Mouse (Mus musculus): ENCODE measurements at regions not wholly inside any gene's neighbourhood (a gene's known extent, or its start where the extent isn't known, plus 50 kb on each side); places are given as distances from the start of the nearest gene placed in this dataset.

- no peak for ATAC-seq (ENCODE audit: insufficient number of reproducible peaks, low FRiP score, low TSS enrichment)
These were observed 100.9 kb downstream of the Nup35 start for GRCm38 (mm10) chr2:80717979-80718378.

GRCm38 (mm10) chr2:80724085-80724484, 107.0 kb downstream of the Nup35 start:
- no peak for ATAC-seq (ENCODE audit: insufficient number of reproducible peaks, low FRiP score, low TSS enrichment)

DNA sequence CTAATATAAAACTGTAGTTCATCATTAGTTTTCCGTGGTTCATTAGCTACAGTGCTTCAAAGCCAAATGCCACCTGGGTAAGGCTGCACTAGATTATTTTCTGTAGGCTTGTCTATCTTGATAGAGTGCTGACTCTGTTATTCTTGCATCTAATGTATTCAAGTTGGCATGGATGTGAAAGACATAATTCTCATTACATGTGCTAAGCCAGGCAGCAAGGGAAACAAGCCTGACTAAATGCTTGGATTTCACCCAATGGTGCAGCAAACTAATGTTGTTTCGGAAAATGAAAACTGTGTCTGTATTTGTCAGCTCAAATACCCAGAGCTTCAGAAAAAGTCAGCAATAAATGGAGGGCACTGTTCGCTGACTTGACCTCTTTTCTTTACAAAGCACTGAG, 114.3 kb downstream of the Nup35 start:
- no peak for ATAC-seq (ENCODE audit: insufficient number of reproducible peaks, low FRiP score, low TSS enrichment)

DNA sequence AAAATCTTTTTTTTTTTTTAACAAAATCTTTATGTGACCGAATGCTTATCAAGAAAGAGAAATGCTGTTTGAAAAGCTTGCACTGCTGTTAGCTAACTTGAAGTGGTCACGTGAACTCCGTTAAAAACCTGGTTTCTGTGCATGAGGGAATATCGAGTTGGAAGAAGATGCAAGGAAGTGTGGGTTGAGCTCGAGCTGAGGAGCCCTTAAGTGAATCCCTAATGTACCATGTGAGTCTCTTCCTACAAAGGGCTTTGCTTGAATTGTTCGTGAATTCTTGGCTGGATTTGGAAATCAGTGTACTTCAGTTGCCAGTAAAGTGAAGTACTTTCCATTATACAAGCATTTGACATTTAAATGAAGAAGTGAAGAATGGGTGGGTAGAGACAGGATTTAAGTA, 129.7 kb downstream of the Nup35 start:
- no peak for ATAC-seq (ENCODE audit: insufficient number of reproducible peaks, low FRiP score, low TSS enrichment)

- ATAC-seq (ENCODE audit: insufficient number of reproducible peaks, low FRiP score, low TSS enrichment): no peak
These were observed 145.1 kb downstream of the Nup35 start for GRCm38 (mm10) chr2:80762013-80762612.

DNA sequence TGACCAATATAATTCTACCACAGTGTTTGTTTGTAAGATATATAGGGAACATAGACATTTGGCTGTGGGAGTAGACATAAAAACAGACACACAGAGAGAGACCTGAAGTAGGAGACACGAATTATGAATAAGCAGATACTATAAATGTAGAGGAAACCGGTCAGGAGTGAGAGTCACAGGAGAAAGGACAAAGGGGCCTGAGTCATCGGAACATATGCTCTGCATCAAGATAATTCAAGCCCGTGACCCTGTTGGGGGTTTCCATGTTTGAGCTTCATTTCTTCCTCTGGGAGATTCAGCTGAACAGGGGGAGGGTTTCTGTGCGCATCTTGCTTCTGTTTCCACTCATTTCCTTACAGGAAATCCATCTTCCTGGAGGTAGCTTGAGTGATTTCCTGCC, 154.1 kb downstream of the Nup35 start:
- ATAC-seq (ENCODE audit: insufficient number of reproducible peaks, low FRiP score, low TSS enrichment): no peak

DNA sequence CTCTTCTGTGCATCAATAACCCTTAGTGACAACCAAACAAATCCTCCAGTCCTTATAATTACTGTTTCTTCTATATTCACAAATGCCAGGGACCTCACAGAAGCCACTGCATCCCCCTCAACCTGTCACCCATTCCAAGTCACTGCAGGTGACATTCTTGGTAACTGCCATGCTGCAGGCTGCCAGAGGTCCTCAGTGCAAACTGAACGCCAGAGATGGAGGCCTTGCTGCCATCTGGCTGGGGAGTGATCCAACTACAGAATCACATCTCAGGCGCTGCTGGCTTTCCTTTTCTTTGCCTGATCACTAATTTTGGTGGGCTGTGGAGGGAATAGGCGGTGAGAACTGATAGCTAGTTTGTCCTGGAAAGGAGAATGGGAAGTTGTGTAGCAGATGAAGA, 155.4 kb downstream of the Nup35 start:
- ATAC-seq (ENCODE audit: insufficient number of reproducible peaks, low FRiP score, low TSS enrichment): peak; percentile 49; the same call in 1 of the 2 replicates

GRCm38 (mm10) chr2:80786370-80786769, 169.3 kb downstream of the Nup35 start:
- no peak for ATAC-seq (ENCODE audit: insufficient number of reproducible peaks, low FRiP score, low TSS enrichment)

GRCm38 (mm10) chr2:80793345-80794147, 176.5 kb downstream of the Nup35 start:
- ATAC-seq (ENCODE audit: insufficient number of reproducible peaks, low FRiP score, low TSS enrichment): no peak

DNA sequence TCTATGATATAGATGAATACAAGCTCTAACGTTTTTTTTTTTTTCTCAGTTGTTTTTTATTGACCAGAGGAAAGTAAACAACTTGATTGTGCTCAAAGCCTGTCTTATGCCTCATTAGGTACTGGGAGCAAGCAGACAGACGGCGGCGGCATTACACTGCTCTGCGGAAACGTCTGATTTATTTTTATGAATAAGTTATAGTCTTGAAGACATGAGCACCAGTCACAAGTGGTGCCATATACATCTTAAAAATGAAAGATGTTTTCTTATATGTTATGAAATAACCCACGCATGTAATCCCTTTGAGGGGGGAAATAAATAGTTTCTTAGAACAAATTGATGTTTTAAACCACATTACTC, 177.1 kb downstream of the Nup35 start:
- no peak for ATAC-seq (ENCODE audit: insufficient number of reproducible peaks, low FRiP score, low TSS enrichment)

GRCm38 (mm10) chr2:80819268-80819667, 202.2 kb downstream of the Nup35 start:
- ATAC-seq (ENCODE audit: insufficient number of reproducible peaks, low FRiP score, low TSS enrichment): no peak

GRCm38 (mm10) chr2:80851056-80851455, 234.0 kb downstream of the Nup35 start:
- no peak for ATAC-seq (ENCODE audit: insufficient number of reproducible peaks, low FRiP score, low TSS enrichment)

GRCm38 (mm10) chr2:80855214-80855613, 238.2 kb downstream of the Nup35 start:
- no peak for ATAC-seq (ENCODE audit: insufficient number of reproducible peaks, low FRiP score, low TSS enrichment)

DNA sequence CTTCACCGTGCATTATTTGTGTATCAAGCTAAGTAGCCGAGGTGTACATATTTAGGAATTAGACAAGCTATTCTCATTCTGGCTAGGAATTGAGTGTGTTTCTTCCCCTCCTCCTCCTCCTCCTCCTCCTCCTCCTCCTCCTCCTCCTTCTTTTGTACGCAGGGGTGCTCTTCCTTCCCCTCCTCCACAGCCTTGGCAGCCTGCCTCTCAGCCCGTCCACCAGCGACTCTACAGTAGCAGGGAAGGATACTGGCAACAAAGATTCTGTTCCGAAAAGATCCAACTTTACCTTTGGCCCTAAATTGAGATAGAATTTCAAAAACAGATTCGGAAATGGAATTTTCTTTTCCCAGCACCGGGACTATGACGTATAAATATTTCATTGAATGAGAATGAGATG, 253.0 kb downstream of the Nup35 start:
- ATAC-seq (ENCODE audit: insufficient number of reproducible peaks, low FRiP score, low TSS enrichment): no peak

GRCm38 (mm10) chr2:80870458-80870857, 253.4 kb downstream of the Nup35 start:
- ATAC-seq (ENCODE audit: insufficient number of reproducible peaks, low FRiP score, low TSS enrichment): no peak

DNA sequence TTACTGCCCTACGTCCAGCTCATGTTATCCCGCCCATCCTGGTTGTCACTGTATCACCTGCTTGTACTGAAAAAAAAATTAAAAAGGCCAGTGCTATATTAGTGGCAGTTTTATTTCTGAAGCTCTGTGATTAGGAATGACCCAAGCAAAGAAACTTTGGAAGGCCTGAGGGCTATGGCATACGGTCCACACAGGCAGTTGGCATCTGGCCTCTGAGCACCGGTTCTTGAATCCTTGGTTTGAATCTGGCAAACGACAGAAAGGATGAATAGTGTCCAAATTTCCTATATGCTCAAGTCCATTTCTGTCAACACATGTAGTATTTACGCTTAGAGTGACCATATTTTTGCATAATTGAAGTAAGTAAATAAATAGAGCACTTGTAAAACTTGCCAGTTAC, 254.3 kb downstream of the Nup35 start:
- no peak for ATAC-seq (ENCODE audit: insufficient number of reproducible peaks, low FRiP score, low TSS enrichment)

- no peak for ATAC-seq (ENCODE audit: insufficient number of reproducible peaks, low FRiP score, low TSS enrichment)
These were observed 261.4 kb downstream of the Nup35 start for GRCm38 (mm10) chr2:80878437-80878836.

GRCm38 (mm10) chr2:80884231-80884630, 267.2 kb downstream of the Nup35 start:
- ATAC-seq (ENCODE audit: insufficient number of reproducible peaks, low FRiP score, low TSS enrichment): no peak

DNA sequence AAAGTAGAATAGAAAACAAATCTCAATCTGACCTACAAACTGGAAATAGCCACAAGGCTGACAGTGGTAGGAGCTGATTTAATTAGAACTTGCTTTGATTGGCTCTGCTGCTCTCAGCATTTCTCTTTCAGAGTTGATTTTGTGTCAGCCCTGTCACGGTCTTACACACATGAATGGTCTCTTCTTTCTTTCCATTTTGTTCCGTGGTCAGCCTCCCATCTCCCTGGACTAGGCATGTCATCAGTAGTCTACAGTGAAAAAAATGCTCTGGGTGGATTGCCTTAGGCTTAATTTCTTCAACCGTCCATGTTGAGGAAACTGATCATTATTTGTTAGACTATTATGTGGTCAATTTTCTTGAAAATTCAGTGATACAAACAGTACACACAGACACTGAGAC, 285.0 kb downstream of the Nup35 start:
- ATAC-seq (ENCODE audit: insufficient number of reproducible peaks, low FRiP score, low TSS enrichment): no peak

GRCm38 (mm10) chr2:80913478-80913877, 296.4 kb downstream of the Nup35 start:
- ATAC-seq (ENCODE audit: insufficient number of reproducible peaks, low FRiP score, low TSS enrichment): no peak

DNA sequence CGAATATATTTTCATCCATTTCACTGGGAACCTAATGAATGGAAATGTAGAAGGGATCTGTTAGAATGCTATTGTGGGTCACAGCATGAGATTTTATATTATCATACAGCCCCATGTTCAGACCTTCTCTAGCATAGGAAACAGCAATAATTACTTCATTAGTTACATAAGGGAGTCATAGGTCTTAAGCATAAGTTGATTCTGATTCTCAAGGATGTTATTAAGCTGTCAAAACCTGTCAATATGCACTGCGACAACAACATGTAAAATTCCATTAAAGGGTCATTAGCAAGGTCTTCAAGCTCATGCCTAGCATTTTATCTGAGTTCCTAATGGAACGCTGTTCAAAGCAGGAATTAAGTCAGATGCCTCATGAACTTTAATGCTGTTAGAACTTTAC, 328.5 kb downstream of the Nup35 start:
- no peak for ATAC-seq (ENCODE audit: insufficient number of reproducible peaks, low FRiP score, low TSS enrichment)

DNA sequence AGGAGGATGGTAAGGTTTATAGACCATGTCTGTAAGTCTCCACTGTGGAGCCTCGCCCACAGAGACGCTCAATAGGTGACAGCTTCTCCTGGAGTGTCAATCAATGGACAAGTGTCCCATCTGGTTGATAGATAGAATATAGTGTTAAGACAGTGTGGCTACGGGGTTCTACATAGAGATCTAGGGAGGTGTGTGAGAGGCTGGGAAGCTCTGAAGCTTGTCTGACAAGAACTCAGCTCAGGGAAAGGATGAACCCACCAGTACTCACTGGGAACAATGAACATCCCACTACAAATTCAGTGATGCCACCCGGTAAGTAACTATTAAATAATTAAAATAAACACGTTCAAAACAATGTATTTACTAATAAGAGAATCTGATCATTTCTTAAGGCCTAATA, 349.7 kb downstream of the Nup35 start:
- no peak for ATAC-seq (ENCODE audit: insufficient number of reproducible peaks, low FRiP score, low TSS enrichment)

Data from cerebellum, adult (tissue).